Mouse (Mus musculus) cerebellum, adult 18-20 months (tissue): ENCODE results near the gene Raet1e.
"Not testable (repeated sequence)": the region's sequence is repeated elsewhere in the genome, so short reads cannot be mapped to it uniquely, and the experiment has no call there.

ENCODE experiments used
- DNase-seq, 2 experiments: peaks; one replicate each; pipeline ENCODE4 v3.0.0; 2021

The Raet1e gene

GRCm38 (mm10) chr10:22158310-22158999 lies at the start of gene Raet1e, which contains the start of gene H60b:
Gene Raet1e, plus strand, starts transcription at chr10:22158569.
Gene H60b, plus strand, starts transcription at chr10:22158586.
- not testable (repeated sequence) for DNase-seq

- peak; percentile 54 to 62 for DNase-seq
Measured at GRCm38 (mm10) chr10:22140665-22141280, 17.6 kb upstream of the Raet1e start.

GRCm38 (mm10) chr10:22142194-22142593 lies 16.2 kb upstream of the Raet1e start:
- not testable (repeated sequence) for DNase-seq

- DNase-seq: no peak
Measured at GRCm38 (mm10) chr10:22142926-22143325, 15.4 kb upstream of the Raet1e start.

GRCm38 (mm10) chr10:22148441-22149072 lies 9.8 kb upstream of the Raet1e start:
- peak; percentile 30 to 45 for DNase-seq

- no peak for DNase-seq
Measured at GRCm38 (mm10) chr10:22149073-22149690, 9.2 kb upstream of the Raet1e start, which contains the start of gene E030030I06Rik. Gene E030030I06Rik, minus strand, starts transcription at chr10:22149270.

GRCm38 (mm10) chr10:22149691-22150465 lies 8.5 kb upstream of the Raet1e start:
- DNase-seq: no peak

GRCm38 (mm10) chr10:22150593-22150992 lies 7.8 kb upstream of the Raet1e start:
- DNase-seq: no peak

- not testable (repeated sequence) for DNase-seq
Measured at GRCm38 (mm10) chr10:22151056-22151862, 7.1 kb upstream of the Raet1e start.

- not testable (repeated sequence) for DNase-seq
Measured at GRCm38 (mm10) chr10:22151863-22152640, 6.3 kb upstream of the Raet1e start.

GRCm38 (mm10) chr10:22153147-22153690 lies 5.2 kb upstream of the Raet1e start:
- not testable (repeated sequence) for DNase-seq

GRCm38 (mm10) chr10:22154127-22154526 lies 4.2 kb upstream of the Raet1e start:
- not testable (repeated sequence) for DNase-seq

- no peak for DNase-seq
Measured at GRCm38 (mm10) chr10:22154871-22155799, 3.2 kb upstream of the Raet1e start.

- DNase-seq: no peak
Measured at GRCm38 (mm10) chr10:22159131-22159561, 777 bp downstream of the Raet1e start.

GRCm38 (mm10) chr10:22159581-22160140 lies 1.3 kb downstream of the Raet1e start:
- DNase-seq: no peak

- not testable (repeated sequence) for DNase-seq
Measured at GRCm38 (mm10) chr10:22163279-22163678, 4.9 kb downstream of the Raet1e start.

GRCm38 (mm10) chr10:22163705-22164583 lies 5.6 kb downstream of the Raet1e start:
- DNase-seq: peak; percentile 67 to 77
